Mouse (Mus musculus) forebrain, postnatal 0 days (tissue): ENCODE results near the gene Commd3. TPM values are rescaled to one million over a fixed set of nuclear protein-coding genes. Genes with fewer than 3 reads are reported as not detected.

Experiments used
- ATAC-seq: fragments of 200-750 bp; cut with Nextera tagmentation; 2 replicates; pipeline ENCODE4 v1.8.0; 2017; ENCODE audit warnings: mild to moderate bottlenecking, moderate library complexity
- DNase-seq: peaks from one replicate; pipeline ENCODE4 v3.0.0-alpha.2; 2015
- H3K27ac ChIP-seq: fragments of 300-500 bp; sonication (generic); 2 replicates; pipeline ENCODE4 v1.5.1; 2014; ENCODE audit warnings: low read depth, mild to moderate bottlenecking, antibody characterized with exemption, low read length, moderate library complexity, mixed read lengths
- H3K27me3 ChIP-seq: fragments of 300-500 bp; sonication (generic); 2 replicates; pipeline ENCODE4 v1.6.1; 2014; ENCODE audit warnings: mild to moderate bottlenecking, low read length, mixed read lengths; ENCODE audit not compliant: insufficient read depth
- H3K36me3 ChIP-seq: fragments of 300-500 bp; sonication (generic); 2 replicates; pipeline ENCODE4 v1.6.1; 2014; ENCODE audit warnings: mild to moderate bottlenecking, moderate library complexity; ENCODE audit not compliant: insufficient read depth
- H3K4me1 ChIP-seq: fragments of 300-500 bp; sonication (generic); 2 replicates; pipeline ENCODE4 v1.6.1; 2014; ENCODE audit warnings: antibody characterized with exemption; ENCODE audit not compliant: insufficient read depth
- H3K4me2 ChIP-seq: fragments of 300-500 bp; sonication (generic); 2 replicates; pipeline ENCODE4 v1.6.1; 2014; ENCODE audit warnings: low read depth, mild to moderate bottlenecking, moderate library complexity
- H3K4me3 ChIP-seq: fragments of 300-500 bp; sonication (generic); 2 replicates; pipeline ENCODE4 v1.5.1; 2014; ENCODE audit warnings: low read depth, low read length, mixed read lengths
- H3K9ac ChIP-seq: fragments of 300-500 bp; sonication (generic); 2 replicates; pipeline ENCODE4 v1.6.1; 2014; ENCODE audit warnings: mild to moderate bottlenecking
- H3K9me3 ChIP-seq: fragments of 300-500 bp; sonication (generic); 2 replicates; pipeline ENCODE4 v1.6.1; 2016; ENCODE audit warnings: low read length
- CTCF ChIP-seq: sonication (generic); IDR thresholded peaks from 2 replicates; pipeline ENCODE4 v1.5.1; 2016; ENCODE audit warnings: antibody characterized with exemption, control low read depth, low read depth
- WGBS: fragments of 180-500 bp; shearing (Covaris S2); extraction: QIAGEN DNeasy Blood & Tissue Kit; methylation state at CpG from one replicate; pipeline ENCODE4 v1.1.7; 2014; 5-methylcytosine and 5-hydroxymethylcytosine counted together
- polyA plus RNA-seq: library from polyadenylated mRNA; unstranded; fragments of >200 nt; fragmentation: Nextera tagmentation; extraction: Ambion mirVana; gene quantifications from 2 replicates; pipeline ENCODE4 v1.2.1, GENCODE M21; 2015
- total RNA-seq: library from RNA; depleted of rRNA; stranded (reverse); fragments of >200 nt; gene quantifications from 2 replicates; pipeline ENCODE4 v1.2.3, GENCODE M21; 2014

Gene Commd3
- total and polyA plus RNA-seq, 2 experiments from 2014 or later: 184 to 256 TPM

DNA sequence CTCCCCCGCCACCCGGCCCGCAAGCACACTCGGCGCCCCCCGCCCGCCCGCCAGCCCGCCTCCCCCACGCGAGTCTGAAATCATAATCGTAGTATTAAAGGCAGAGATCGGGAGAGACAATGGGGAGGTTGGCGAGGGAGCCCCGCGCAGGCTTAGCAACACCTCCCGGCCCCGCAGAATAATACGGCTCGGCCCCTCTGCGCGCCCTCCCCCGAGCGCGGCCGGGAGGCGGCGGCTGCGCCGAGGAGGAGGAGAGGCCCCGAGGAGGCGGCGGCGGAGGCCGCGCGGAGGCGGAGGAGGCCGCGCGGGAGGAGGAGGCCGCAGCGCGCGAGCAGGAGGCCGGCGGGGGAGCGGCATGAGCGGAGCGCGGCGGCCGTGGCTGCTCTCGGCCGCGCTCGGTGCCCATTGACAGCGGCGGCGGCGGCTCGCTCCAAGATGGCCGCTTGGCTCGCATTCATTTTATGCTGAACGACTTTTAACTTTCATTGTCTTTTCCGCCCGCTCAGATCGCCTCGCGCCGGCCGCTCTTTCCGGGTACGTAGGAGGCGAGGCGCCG, 4.8 kb downstream of the Commd3 start, which contains the start of gene Bmi1:
TSS of gene Bmi1 (plus strand) at position 83 of the 556 bp plus-strand sequence.
- TF ChIP-seq CTCF: no peak
- ATAC-seq: peak; percentile 58

DNA sequence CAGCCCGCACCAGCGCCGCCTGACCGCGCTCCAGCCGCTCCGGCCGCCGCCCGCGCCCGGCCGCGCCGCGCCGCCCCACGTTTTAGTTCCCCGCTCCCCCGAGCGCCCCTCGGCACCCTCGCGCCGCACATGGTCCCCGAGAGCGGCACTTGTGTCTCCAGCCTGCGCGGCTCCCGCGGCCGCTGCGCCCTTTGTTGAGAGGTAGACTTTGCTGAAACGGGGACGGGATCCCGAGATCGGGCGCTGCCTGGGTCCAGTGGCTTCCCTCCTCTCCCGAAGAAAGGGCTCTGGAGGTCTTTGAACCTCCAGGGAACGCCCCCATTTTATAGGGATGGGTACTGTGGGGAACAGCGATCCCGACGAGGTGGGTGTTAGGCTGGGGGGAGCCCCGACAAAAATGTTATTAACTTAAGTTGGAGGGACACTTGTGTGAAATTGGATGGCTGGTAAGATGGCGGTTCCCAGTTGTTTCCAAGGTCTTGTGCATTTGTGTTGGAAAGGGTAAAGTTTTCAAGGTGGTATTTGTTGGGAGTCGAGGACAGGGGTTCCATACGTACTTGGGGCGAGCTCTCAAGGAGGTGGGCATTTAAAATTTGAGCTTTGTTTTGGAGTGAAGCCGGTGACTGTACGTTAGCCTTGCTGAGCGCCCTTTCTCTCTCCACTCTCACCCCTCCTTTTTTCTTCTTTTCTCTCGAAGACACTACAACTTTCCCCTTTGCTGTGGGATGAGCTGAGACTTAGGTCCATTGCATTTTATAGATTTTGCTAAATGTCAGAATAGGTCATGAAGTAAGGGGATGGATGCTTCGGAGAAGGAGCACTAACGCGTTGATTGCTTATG, 5.7 kb downstream of the Commd3 start:
- Histone ChIP-seq H3K36me3 (no peaks in the 10 kb centered on the region), H3K27ac (peak overlapping the region; percentile 98), H3K4me3 (peak overlapping the region; percentile 99), H3K9ac (peak overlapping the region; percentile 98), H3K4me1 (peaks cover 18% of the 10 kb centered on the region), H3K9me3 (no peaks in the 10 kb centered on the region), H3K27me3 (peaks cover 11% of the 10 kb centered on the region), H3K4me2 (peak overlapping the region; percentile 86)
- peak; percentile 57 for DNase-seq
- TF ChIP-seq CTCF: no peak
- WGBS: under 1% methylated on average over 37 of the region's 55 CpGs
- ATAC-seq: no peak; the same call in 1 of the 2 replicates

More for the DNA sequence above, 4.8 kb downstream of the Commd3 start, which contains the start of gene Bmi1:
- H3K36me3 ChIP-seq: no peaks in the 10 kb centered on the region
- peak within 1 kb of the TSS; percentile 98 for H3K27ac ChIP-seq
- 6% methylated on average over 66 of the region's 77 CpGs for WGBS
- H3K9ac ChIP-seq: peak within 1 kb of the TSS; percentile 98
- no peaks in the 10 kb centered on the region for H3K9me3 ChIP-seq
- DNase-seq: peak; percentile 77
- peak within 1 kb of the TSS; percentile 99 for H3K4me3 ChIP-seq
- H3K27me3 ChIP-seq: peaks cover 11% of the 10 kb centered on the region
- peak within 1 kb of the TSS; percentile 86 for H3K4me2 ChIP-seq
- peaks cover 18% of the 10 kb centered on the region for H3K4me1 ChIP-seq

DNA sequence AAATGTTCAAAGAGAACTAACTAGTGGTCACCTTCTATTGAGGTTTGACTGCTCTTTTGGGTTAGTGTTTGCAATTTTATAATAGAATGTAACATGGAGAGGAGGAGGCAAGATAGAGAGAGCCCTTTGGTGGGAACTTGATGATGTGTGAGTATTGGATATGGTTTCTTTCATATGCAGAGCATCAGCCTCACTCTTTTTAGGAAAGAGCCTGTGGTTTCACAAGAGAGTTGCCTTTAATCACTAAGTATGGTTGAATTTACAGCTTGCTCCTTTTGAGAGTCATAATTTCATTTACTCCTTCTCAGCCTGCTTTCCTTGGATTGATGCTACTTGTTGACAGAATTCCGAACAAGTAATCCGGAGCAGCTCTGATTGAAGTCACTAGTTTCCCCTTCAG, 7.5 kb downstream of the Commd3 start:
- ATAC-seq (no peak), DNase-seq (no peak)
- peaks cover 18% of the 10 kb centered on the region for H3K4me1 ChIP-seq
- H3K36me3 ChIP-seq: peaks cover 8% of the 10 kb centered on the region
- no peak for TF ChIP-seq CTCF
- H3K27ac ChIP-seq: no peak overlapping the region
- WGBS: 77% methylated on average over 2 of the region's 2 CpGs
- peaks cover 11% of the 10 kb centered on the region for H3K27me3 ChIP-seq
- no peaks in the 10 kb centered on the region for H3K9me3 ChIP-seq
- no peak overlapping the region for H3K9ac ChIP-seq
- no peak overlapping the region for H3K4me3 ChIP-seq
- no peak overlapping the region for H3K4me2 ChIP-seq

DNA sequence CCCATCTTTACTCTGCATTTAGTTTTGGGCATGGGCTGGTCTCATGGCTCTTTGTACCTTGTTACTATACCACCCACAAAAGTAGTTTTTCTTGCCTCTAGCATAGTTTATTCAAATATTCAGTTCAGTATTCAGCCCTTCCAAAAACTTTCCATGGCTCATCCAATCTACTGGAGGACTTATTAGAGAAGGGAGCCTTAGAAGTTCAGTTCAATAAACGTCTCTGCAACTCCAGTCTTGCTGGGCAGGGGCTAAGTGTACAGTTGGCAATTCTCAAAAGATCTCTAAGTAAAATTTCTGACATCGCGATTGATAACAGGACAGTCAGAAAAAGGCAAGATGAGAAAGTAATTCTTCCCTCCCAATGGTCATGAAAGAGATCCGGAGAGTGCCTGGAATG, 8.3 kb downstream of the Commd3 start:
- peaks cover 17% of the 10 kb centered on the region for H3K4me1 ChIP-seq
- ATAC-seq (no peak), DNase-seq (no peak)
- H3K4me2 ChIP-seq: peak overlapping the region; percentile 49
- peaks cover 8% of the 10 kb centered on the region for H3K36me3 ChIP-seq
- 7% methylated on average over 4 of the region's 4 CpGs for WGBS
- no peak for TF ChIP-seq CTCF
- no peak overlapping the region for H3K9ac ChIP-seq
- H3K27ac ChIP-seq: no peak overlapping the region
- H3K4me3 ChIP-seq: peak overlapping the region; percentile 25
- H3K27me3 ChIP-seq: peaks cover 11% of the 10 kb centered on the region
- no peaks in the 10 kb centered on the region for H3K9me3 ChIP-seq

DNA sequence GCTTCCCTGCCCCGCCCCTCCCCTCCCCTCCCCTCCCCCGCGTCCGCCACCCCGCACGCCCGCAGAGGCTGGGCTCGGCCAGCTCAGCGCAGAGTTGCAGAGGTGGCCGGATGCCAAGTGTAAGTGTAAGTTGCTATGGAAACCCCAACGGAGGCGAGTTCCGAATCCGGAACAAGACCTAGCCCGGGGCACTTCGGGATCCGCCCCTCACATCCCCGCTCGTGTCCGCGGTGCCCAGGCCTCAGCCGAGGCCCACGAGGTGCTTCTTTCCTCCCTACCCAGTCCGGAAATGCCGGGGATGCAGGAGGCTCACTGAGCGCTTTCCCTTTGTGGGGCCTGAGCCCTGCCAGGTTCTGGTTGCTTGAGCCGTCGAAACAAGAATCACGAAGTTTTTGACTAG, 8.8 kb downstream of the Commd3 start:
- H3K9ac ChIP-seq: no peak overlapping the region
- peaks cover 11% of the 10 kb centered on the region for H3K27me3 ChIP-seq
- peak overlapping the region; percentile 49 for H3K4me2 ChIP-seq
- H3K27ac ChIP-seq: no peak overlapping the region
- peak; percentile 41 for DNase-seq
- H3K36me3 ChIP-seq: peaks cover 8% of the 10 kb centered on the region
- peaks cover 13% of the 10 kb centered on the region for H3K4me1 ChIP-seq
- ATAC-seq: no peak
- no peaks in the 10 kb centered on the region for H3K9me3 ChIP-seq
- WGBS: 9% methylated on average over 27 of the region's 29 CpGs
- H3K4me3 ChIP-seq: peak overlapping the region; percentile 25
- TF ChIP-seq CTCF: no peak

DNA sequence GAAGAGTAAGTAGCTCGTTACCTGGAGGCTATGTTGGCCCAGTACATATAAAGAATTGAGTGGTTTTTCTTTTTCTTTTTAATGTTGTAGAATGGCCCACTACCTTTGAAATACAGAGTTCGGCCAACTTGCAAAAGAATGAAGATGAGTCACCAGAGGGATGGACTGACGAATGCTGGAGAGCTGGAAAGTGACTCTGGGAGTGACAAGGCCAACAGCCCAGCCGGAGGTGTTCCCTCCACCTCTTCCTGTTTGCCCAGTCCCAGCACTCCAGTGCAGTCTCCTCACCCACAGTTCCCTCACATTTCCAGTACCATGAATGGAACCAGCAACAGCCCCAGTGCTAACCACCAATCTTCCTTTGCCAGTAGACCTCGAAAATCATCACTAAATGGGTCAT, 11.9 kb downstream of the Commd3 start:
- H3K9me3 ChIP-seq: no peaks in the 10 kb centered on the region
- no peak for TF ChIP-seq CTCF
- no peak overlapping the region for H3K27ac ChIP-seq
- no peak for ATAC-seq
- no peak for DNase-seq
- WGBS: 76% methylated on average over 5 of the region's 5 CpGs
- H3K27me3 ChIP-seq: peaks cover 40% of the 10 kb centered on the region
- no peak overlapping the region for H3K4me3 ChIP-seq
- H3K4me2 ChIP-seq: no peak overlapping the region
- H3K9ac ChIP-seq: no peak overlapping the region
- H3K4me1 ChIP-seq: peaks cover 7% of the 10 kb centered on the region
- H3K36me3 ChIP-seq: peaks cover 8% of the 10 kb centered on the region

DNA sequence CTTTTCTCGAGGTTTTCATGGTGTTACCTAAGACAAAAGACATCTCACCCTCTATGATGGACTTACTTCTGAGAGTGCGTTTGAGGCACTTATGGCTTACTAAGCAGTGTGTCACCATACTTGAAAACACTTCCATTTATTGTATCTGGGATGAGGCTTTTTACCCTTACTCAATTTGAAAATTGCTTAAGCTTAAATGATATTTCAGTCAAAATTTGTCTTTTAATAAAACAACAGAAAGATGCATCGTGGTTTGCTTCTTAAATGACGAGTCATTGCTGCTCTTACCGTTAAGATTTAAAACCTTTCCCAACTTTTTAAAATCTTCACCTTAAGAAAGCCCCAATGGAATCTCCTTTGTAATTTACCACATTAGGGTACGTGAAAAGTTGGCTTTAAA, 14.2 kb downstream of the Commd3 start:
- Histone ChIP-seq H3K4me2 (no peak overlapping the region), H3K9me3 (no peaks in the 10 kb centered on the region), H3K36me3 (peaks cover 8% of the 10 kb centered on the region), H3K27me3 (peaks cover 42% of the 10 kb centered on the region), H3K27ac (no peak overlapping the region), H3K4me1 (0 out of 2 replicates have a peak, but pooled peaks cover 5% of the 10 kb centered on the region), H3K4me3 (no peak overlapping the region), H3K9ac (no peak overlapping the region)
- ATAC-seq (no peak), DNase-seq (no peak)
- 68% methylated on average over 6 of the region's 6 CpGs for WGBS
- TF ChIP-seq CTCF: no peak
